Mouse (Mus musculus): ENCODE results near the gene Fmnl2. TPM values are rescaled to one million over a fixed set of nuclear protein-coding genes. Genes with fewer than 3 reads are reported as not detected.

Fmnl2 gene
- total RNA-seq, 1 experiment from 2014 or later = 3.5 TPM

DNA sequence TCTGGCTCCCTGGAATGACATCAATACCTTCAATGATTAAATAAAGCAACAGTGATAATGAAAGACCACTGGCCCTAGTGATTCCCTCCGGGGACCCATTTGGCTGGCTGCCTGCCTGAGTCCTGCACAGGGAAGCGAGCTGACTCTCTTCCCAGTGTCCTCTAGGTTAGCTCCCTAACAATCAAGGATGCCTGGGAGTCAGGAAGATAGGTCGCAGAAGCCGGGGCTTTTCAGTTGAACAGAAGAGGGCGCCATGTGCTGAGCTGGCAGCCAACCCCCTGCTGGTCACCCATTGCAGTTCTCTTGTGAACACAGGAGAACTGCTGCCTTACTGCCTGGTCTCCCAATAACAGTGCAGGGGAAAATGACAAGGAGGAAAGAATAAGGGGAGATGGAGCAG lies 149.5 kb downstream of the Fmnl2 start:
- peak; percentile 94 for ATAC-seq (replicated peaks; ENCODE audit: low read depth, poor library complexity, severe bottlenecking)

DNA sequence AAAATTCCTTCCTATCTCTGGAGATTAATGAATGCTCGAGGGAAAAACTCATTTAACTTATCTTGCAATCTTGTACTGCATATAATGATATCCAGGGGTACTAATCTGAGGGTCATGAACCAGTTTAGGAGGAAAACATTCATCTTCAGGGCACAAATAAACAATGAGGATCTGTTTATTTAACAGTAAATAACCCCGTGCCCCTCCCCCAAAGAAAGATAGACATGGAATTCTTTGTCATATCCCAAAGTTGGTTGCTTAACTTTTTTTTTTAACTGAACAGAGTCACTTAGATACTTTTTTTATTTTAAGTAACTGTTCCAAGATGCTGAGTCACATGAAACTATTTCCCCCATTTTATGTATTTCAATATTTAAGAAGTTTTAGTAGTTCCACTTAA lies 155.4 kb downstream of the Fmnl2 start:
- no peak for ATAC-seq (replicated peaks; ENCODE audit: low read depth, poor library complexity, severe bottlenecking)

DNA sequence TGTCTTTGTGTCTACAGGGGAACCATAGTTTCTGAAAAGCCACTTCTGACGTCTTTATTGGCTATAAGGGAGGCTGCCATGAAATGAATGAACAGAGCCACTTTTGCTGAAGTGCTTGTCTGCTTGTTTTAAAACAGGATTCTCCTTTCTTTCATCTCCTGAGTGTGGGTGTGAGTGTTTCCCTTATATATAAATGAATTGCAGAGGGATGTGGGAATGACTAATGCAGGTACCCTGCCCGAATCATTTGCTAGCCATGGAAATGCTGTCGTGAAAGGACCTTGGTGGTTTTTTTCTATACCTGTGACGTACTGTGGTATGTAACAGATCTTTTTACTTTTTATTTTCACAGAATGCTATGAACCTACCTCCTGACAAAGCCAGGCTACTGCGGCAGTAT lies 156.8 kb downstream of the Fmnl2 start:
- ATAC-seq (replicated peaks; ENCODE audit: low read depth, poor library complexity, severe bottlenecking) = no peak

DNA sequence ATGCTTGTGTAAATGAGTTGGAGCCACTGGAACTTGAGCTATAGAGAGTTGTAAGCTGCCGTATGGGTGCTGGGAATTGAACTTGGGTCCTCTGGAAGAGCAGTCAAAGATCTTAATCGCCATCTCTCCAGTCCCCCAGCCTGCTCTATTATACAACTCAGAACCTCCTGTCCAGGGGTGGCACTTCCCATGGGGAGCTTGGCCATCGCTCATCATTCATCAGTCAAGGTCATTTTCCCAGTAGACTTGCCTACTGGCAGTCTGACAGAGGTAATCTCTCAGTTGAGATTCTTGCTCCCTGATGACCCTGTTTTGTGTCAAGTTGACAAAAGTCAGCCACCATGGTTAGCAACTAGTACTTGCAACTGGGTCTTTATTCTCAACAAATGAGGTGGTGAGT lies 165.3 kb downstream of the Fmnl2 start:
- no peak for ATAC-seq (replicated peaks; ENCODE audit: low read depth, poor library complexity, severe bottlenecking)

DNA sequence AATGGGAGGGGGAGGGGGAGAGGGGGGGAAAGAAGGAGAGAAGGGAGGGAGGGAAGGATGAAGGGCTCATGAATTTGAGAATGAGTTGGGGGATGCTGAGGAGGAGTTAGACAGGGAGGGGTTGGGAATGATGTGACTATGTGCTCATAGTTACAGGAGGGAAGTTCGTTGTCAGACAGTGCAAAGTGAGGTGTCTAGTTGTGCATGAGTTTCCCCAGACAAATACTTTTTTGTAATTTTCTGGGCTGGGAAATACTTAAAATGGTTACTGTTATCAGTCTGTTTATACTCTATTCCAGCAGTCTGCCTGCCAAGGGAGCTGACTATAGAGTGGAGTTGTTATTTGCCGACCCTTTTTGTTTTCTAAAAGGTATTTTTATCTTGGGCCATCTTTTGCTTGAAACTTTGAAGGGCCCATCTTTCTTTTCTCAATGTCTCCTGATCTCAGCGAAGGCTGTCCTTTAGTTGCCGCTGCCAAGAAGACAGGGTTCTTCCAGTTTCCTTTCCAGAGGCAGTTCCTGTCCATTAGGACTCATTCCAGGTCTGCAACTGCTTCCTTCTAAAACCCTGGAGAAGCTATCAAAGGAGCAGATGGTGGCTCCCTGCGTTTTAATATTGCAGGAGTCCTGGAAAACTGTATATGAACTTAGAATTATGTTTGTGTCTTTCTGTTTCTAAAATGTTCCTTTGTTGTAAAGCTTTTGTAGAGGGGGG lies 168.6 kb downstream of the Fmnl2 start:
- no peak for ATAC-seq (replicated peaks; ENCODE audit: low read depth, poor library complexity, severe bottlenecking)

DNA sequence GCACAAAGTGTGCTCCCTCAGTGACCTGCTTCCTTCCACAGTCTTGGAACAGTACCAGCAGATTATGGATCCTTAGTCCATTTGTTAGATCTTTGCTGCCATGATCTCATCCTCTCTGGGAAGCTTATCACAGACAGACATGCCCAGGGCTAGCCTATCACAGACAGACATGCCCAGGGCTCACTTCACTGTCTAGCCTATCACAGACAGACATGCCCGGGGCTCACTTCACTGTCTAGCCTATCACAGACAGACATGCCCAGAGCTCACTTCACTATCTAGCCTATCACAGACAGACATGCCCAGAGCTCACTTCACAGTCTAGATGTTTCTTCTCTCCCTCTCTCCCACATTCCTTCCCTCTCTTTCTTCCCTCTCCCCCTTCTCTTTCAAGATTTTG lies 171.2 kb downstream of the Fmnl2 start:
- ATAC-seq (replicated peaks; ENCODE audit: low read depth, poor library complexity, severe bottlenecking) = no peak

DNA sequence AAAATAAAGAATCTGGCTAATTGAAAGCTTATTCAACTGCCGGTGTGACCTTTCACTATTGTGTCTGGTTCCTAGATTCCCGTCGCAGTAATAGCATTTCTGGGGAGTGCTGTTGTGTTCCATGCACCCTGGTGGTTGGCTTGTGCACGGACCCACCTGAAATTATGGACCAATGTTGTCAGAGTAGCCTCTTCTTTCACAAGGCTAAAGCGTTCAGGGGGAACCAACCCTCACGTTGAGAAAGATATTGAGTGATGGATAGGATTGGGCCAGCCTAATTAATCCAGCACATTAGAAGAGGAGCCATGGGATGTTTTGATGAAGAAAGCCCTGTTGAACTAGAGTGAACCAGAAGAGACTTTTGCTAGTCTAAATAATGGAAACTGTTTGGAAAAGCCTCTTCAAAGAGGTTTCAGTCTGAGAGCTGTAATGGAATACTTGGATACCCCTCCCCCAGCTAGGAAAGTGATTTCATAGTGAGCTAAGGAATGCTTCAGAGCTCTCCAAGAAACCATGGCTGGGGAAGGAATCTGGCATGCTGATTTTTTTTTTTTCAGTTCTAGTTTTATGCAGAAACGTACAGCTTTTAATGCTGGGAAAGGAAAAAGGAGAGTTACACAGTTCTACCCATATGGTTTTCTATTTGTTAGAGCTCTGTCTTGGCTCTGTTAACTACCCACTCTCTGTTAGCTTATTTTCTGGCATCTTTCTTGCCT lies 172.2 kb downstream of the Fmnl2 start:
- ATAC-seq (replicated peaks; ENCODE audit: low read depth, poor library complexity, severe bottlenecking) = no peak

DNA sequence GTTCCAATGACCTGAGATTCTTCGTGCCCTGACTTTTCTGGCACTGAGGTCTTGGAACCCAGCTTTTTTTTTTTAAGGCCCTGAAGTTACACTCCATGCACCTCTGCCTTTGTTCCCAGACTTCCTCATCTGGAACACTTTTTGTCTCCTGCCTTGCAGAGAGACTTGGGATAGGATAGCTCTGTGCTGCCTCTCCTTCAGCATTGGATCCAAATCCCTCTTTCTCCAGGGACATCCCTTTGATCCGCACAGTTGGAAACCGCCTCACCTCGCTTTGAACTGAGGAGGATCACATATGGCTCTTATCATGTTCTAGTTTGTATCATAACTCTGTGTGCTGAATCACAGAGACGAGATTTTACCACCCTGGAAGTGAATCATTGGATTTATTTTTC lies 172.8 kb downstream of the Fmnl2 start:
- ATAC-seq (replicated peaks; ENCODE audit: low read depth, poor library complexity, severe bottlenecking) = no peak

DNA sequence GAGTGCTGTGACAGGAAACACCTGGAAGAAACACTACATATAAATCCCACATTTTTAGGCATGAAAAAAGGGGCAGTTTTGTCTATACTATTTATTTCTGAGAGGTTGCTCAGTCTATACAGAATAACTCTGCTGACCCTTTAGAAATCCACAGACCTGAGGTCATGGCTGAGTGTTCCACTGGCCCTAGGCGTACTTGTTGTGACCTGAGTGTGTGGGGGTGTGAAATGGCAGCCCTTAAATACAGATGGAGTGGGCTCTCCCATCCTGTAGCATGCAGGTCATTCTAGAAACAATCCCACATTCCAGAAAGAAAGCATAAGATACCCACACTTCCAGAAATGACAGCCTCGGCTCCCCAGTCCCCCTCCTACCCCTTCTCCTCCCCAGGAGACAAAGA lies 180.6 kb downstream of the Fmnl2 start:
- no peak for ATAC-seq (replicated peaks; ENCODE audit: low read depth, poor library complexity, severe bottlenecking)

DNA sequence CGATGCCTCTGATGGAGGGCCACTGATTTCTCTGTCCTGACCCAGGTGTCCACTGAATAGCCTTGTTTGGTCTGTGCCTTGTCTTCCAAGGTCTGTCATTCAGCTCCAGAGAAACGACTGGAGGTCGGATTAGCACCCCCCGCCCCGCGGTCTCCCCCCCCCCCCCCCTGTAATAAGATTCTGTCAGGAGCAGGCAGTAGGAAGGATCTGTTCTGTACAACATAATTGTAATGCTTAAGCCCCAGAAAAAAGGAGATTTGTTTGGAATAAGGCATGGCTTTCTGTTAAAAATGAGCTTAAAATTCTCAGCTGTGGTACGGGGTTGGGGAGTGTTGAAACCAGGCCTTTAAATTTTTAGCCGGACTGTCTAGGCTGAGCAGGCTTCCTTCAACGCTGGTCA lies 181.1 kb downstream of the Fmnl2 start:
- no peak for ATAC-seq (replicated peaks; ENCODE audit: low read depth, poor library complexity, severe bottlenecking)

DNA sequence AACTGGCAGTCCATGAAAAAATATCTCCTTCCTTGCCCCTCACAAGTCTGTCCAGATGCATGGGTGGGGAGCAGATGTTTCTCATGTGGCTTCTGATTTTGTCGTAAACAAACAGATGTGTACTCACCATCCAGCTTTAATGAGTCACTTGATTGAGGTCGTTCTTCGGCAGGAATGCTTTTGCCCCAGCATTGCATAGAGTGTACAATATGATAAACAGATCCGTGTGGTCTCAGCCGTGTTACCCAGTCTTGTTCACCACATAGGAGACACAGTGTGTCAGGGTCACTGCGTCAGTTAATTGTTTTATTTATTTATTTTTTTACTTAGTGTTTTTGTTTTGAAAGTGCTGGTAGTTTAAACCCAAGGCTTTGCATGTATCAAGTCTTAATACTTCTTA lies 189.4 kb downstream of the Fmnl2 start:
- no peak for ATAC-seq (replicated peaks; ENCODE audit: low read depth, poor library complexity, severe bottlenecking)

DNA sequence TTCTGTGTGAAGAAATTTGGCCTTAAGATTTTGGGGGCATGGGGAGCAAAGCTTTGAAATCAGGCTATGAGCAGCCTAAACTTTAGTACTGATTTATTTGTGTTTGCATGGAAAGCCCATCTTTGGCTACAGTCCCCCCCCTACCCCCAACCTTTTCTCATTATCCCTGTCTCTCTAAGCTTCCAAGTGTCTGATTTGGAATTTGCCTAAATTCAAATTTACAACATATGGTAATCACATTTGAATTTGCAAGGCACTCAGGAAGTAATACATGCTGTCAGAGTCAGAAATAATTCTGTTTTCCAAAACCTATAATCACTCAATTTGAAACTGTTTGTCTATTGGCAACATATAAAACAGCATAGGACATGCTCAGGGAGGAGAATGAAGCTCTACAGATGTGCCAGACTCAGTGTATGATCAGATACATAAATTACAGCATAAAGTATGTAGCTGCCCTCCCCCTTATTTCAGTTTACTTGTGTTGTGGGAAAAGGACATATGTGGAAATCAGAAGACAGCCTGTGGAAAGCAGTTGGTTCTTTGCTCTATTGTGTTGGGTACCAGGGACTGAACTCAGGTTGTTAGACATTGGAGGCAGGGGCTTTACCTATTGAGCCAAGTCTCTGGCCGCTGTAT lies 190.2 kb downstream of the Fmnl2 start:
- ATAC-seq (replicated peaks; ENCODE audit: low read depth, poor library complexity, severe bottlenecking) = no peak

DNA sequence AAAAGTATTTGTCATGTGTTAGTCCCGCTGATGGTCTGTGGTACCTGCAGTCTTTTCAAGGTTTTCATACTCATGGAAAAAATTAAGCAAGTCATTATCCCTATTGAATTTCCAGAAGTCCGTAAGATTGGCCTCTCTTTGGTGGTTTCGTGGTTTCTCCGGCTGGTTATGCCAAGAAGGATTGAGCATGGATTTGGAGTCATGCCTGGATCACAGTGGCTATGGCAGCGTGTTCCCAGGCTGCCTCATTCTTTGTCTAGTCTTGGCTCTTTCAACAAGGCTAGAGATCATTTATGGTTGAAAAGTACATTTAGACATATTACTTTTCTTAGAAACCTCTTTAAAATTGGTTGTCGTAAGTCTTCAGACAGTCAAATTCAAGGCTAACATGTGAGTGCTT lies 192.7 kb downstream of the Fmnl2 start:
- ATAC-seq (replicated peaks; ENCODE audit: low read depth, poor library complexity, severe bottlenecking) = no peak

DNA sequence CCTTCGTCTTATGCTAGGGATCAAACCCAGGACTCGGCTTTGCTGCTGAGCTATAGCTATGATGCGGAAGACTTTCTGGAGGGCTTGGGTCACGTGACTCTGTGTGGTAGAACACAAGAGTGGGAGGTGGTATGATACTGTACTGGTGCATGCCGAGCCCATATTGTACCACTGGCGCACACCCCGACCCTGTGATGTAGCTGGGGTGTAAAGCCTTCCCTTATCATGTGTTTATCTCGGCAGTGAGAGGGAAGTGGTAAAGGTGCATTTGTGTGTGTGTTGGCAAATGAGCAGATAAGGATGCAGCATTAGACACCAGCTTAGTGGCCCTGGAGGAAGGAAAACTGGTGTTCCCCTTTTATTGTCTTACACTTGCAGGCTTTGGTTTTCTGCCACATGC lies 193.8 kb downstream of the Fmnl2 start:
- ATAC-seq (replicated peaks; ENCODE audit: low read depth, poor library complexity, severe bottlenecking) = peak; percentile 96

DNA sequence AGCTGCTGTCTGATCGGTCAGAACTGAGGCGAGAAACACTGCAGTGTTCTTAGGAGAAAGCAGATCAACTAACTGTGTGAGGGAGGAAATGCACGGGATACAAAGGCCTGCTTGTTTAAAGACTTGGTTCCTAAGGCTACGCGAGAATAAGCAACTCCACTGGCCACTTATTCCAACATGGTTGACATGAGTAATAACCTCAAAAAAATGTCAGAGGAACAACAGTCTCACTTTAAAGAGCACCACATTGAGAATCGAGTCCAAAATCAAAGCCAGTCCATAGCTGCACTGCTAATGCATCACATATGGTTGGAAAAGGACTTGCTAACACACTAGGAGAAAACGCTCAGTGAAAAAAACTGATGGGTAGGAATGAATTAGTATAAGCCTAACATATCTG lies 196.1 kb downstream of the Fmnl2 start:
- no peak for ATAC-seq (replicated peaks; ENCODE audit: low read depth, poor library complexity, severe bottlenecking)

DNA sequence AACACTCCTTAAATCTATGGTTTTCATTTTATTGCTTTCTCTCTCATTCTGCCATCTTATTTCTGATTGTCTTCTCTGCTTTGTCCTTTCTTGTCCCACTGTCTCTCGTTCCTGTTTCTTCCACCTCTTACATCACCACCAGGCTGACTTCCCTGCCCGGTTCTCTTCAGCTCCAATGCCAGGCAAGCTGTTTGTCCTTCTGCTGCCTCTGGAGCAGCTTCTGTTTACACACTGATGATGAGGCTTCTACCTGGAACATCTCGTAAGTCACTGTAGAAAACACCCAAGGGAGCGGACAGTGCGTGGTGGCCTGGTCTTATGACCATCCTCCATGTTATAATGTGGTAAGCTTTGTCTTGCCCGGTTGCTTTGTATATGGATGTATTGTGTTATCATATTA lies 198.9 kb downstream of the Fmnl2 start:
- no peak for ATAC-seq (replicated peaks; ENCODE audit: low read depth, poor library complexity, severe bottlenecking)

DNA sequence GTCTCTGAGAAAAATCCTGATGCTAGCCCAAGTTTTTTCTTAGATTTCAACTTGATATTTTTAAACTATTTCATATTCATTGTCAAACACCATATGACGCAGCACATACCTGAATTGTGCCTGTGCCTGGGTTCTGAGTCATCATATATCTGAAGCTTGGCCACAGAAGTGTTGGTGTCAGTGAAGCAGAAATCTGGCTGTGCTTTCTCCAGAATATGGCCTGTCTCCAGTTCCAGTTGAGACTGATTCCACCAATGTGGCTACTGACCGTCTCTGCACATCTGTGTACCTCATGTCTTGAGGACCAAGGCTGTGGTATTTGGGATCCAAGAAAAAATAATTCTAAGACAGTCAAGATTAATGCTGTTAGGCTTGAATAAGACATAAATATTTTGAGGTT lies 199.6 kb downstream of the Fmnl2 start:
- ATAC-seq (replicated peaks; ENCODE audit: low read depth, poor library complexity, severe bottlenecking) = no peak

DNA sequence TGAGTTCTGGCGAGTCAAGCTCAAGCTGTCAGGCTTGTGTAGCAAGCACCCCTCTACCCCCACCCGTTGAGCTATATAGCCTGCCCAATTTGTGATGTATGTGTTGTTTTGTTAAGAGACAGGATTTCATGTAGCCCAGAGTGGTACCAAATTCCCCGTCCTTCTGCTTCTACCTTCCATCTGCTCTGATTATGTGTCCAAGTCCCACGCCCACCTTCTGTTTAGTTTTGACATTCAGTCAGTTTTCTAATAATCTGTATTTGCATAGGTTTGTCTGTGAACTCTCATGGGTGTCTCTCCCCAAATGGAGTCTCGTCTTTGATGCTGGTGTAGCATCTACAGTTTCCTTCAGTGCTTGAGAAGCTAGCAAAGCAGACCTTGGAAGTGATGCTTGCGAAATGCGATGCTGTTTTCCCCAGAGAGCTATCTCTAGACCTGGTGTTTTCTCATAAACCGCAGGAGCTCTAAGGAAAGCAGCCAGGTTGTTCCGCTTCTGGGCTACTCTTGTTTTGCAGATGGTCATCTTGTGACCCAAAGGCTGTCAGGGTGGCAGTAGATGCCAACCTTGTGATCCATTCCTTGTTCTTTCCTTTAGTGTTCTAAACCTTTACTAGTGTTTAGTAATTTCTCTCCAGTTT lies 203.8 kb downstream of the Fmnl2 start:
- no peak for ATAC-seq (replicated peaks; ENCODE audit: low read depth, poor library complexity, severe bottlenecking)

DNA sequence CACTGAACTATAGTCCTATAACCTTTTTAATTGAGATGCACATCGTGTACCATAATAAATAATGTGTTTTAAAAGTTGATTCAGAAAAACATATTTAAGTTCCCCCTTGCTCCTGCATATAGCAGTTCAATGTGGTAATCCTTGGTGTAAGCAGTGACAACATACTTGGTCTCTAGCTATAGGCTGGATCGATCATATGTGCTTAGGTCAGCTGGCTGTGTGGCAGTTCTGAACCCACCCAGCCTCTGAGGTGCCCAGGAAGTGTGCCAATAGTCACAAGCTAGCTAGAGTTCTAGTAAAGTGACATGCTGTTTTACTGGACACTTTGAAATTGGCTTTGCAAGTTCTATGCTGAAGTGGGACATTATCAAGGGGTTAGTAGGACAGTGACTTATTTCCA lies 209.3 kb downstream of the Fmnl2 start:
- ATAC-seq (replicated peaks; ENCODE audit: low read depth, poor library complexity, severe bottlenecking) = no peak

DNA sequence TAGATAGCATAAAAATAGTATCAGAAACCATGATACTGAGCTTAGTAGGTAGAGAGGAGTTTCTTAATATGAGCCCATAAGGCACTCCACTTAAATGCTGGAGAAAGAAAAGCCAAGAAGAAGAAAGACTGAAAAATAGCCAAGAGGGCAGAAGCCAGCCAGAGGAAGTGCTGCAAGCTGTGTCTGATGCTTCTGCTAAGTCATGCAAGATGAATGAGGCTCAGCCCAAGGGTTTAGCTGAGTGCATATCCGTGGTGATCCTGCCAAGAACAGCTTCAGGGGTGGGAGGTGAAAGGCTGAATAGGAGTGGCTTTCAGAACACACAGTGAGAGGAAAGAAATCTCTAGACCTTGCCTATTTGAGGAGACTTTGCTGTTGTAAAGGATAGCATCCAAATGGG lies 212.9 kb downstream of the Fmnl2 start:
- ATAC-seq (replicated peaks; ENCODE audit: low read depth, poor library complexity, severe bottlenecking) = peak; percentile 93

DNA sequence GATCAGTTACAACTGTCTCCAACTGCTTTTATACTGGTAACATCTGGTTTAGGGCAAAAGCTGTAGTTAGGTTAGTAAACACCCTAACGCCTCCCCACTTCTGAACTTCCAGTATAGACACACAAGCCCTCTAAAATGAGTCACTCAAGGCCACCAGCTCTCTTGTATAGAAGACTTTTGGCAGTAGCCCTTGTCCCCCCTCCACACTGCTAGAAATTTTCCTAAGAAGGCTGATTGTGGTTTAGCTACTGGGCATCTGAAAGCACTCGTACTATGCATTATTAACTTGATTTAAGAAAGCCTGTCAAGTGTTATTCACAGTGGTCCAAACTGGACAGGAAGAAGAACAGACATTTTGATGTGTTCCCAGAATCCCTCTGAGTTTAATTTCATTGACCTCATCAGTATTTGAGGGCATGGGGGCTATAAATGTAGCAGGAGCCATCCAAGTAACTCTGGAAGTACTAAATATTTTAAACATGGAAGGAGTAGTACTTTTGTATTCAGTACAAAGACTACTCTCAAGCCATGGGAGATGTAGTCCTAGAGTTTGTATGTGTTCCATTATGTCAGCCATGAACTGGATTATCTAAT lies 222.1 kb downstream of the Fmnl2 start:
- no peak for ATAC-seq (replicated peaks; ENCODE audit: low read depth, poor library complexity, severe bottlenecking)

Data from common myeloid progenitor, adult 5-6 weeks (primary cell).